Comparison of ENCODE assay signal across 7 mouse cellular contexts in genomic region chr4:133729007-133729406, GRCm38 (mm10). TPM values are rescaled to one million over a fixed set of nuclear protein-coding genes. Genes with fewer than 3 reads are reported as not detected.
DNase-seq lines count a peak whose midpoint lies in the region; ATAC-seq and TF ChIP-seq lines count a peak whose summit lies in the region.

No protein-coding gene starts in this region.

- H3K4me3 ChIP-seq in ES-Bruce4 (ENCODE audit: low read depth, low read length), result no peak overlapping the region
- peak overlapping the region; percentile 29; the same call in 1 of the 2 replicates for H3K4me3 ChIP-seq in heart, embryonic 16.5 days (ENCODE audit: low read length)
- H3K4me3 ChIP-seq in liver, embryonic 15.5 days (replicated peaks), result no peak overlapping the region

- no peaks in the 10 kb centered on the region for H3K27me3 ChIP-seq in ES-Bruce4 (ENCODE audit: control insufficient read depth, insufficient read depth, low read length, poor library complexity, severe bottlenecking)
- no peaks in the 10 kb centered on the region for H3K27me3 ChIP-seq in heart, embryonic 16.5 days (ENCODE audit: control insufficient read depth, insufficient read depth, low read length)
- H3K27me3 ChIP-seq in liver, embryonic 15.5 days, result no peaks in the 10 kb centered on the region

- peaks cover 1% of the 10 kb centered on the region for H3K4me1 ChIP-seq in ES-Bruce4 (ENCODE audit: control insufficient read depth, insufficient read depth, low read length)
- peaks cover 78% of the 10 kb centered on the region for H3K4me1 ChIP-seq in heart, embryonic 16.5 days (ENCODE audit: control insufficient read depth, insufficient read depth, low read length)
- peaks cover 90% of the 10 kb centered on the region for H3K4me1 ChIP-seq in liver, embryonic 15.5 days (replicated peaks)

- H3K4me2 ChIP-seq in heart, embryonic 16.5 days (ENCODE audit: low read depth, low read length), result peak overlapping the region; percentile 61
- peak overlapping the region; percentile 48; the same call in 1 of the 2 replicates for H3K4me2 ChIP-seq in liver, embryonic 15.5 days

- no peak for TF ChIP-seq CTCF in ES-Bruce4 (IDR thresholded peaks at IDR 0.05; ENCODE audit: low read depth, low read length)

- peak overlapping the region; percentile 23; the same call in 1 of the 2 replicates for H3K27ac ChIP-seq in ES-Bruce4 (ENCODE audit: insufficient read depth, low read length)
- H3K27ac ChIP-seq in heart, embryonic 16.5 days (ENCODE audit: low read length), result peak overlapping the region; percentile 87
- peak overlapping the region; percentile 67; the same call in 1 of the 2 replicates for H3K27ac ChIP-seq in liver, embryonic 15.5 days (replicated peaks)

- peak; percentile 62 for DNase-seq in cerebellum, adult 9-10 months
- no peak for DNase-seq in ovary, adult 18-20 months (ENCODE audit: low spot score)
- DNase-seq in frontal cortex, adult 2 months (ENCODE audit: extremely low spot score in 1 of 2, low spot score in 1 of 2), result no peak
- no peak for DNase-seq in spleen, adult 18-20 months

- peaks cover 12% of the 10 kb centered on the region; the same call in 1 of the 2 replicates for H3K36me3 ChIP-seq in ES-Bruce4 (ENCODE audit: control insufficient read depth, insufficient read depth, low read length, poor library complexity, severe bottlenecking)
- no peaks in the 10 kb centered on the region for H3K36me3 ChIP-seq in heart, embryonic 16.5 days (ENCODE audit: control insufficient read depth, insufficient read depth)
- peaks cover 37% of the 10 kb centered on the region for H3K36me3 ChIP-seq in liver, embryonic 15.5 days (replicated peaks)

- no peak overlapping the region for H3K9ac ChIP-seq in ES-Bruce4 (ENCODE audit: low read depth, poor library complexity, severe bottlenecking)
- no peak overlapping the region for H3K9ac ChIP-seq in heart, embryonic 16.5 days (ENCODE audit: low read length)
- no peak overlapping the region for H3K9ac ChIP-seq in liver, embryonic 15.5 days

- no peak for ATAC-seq in heart, embryonic 16.5 days (replicated peaks; ENCODE audit: extremely low read depth, insufficient read depth, low FRiP score)
- ATAC-seq in liver, embryonic 15.5 days (ENCODE audit: insufficient read depth), result no peak

- H3K9me3 ChIP-seq in ES-Bruce4 (replicated peaks; ENCODE audit: control insufficient read depth, insufficient read depth, low read length, poor library complexity, severe bottlenecking), result no peaks in the 10 kb centered on the region
- H3K9me3 ChIP-seq in heart, embryonic 16.5 days (replicated peaks; ENCODE audit: control insufficient read depth, low read length), result no peaks in the 10 kb centered on the region
- H3K9me3 ChIP-seq in liver, embryonic 15.5 days (replicated peaks), result no peaks in the 10 kb centered on the region

- no peak for TF ChIP-seq EP300 in ES-Bruce4 (IDR thresholded peaks at IDR 0.05; ENCODE audit: insufficient read depth, low read depth, low read length)

- TF ChIP-seq POLR2A in ES-Bruce4 (IDR thresholded peaks at IDR 0.05; ENCODE audit: insufficient read depth, low read length), result no peak

- WGBS in heart, embryonic 16.5 days, result 38% methylated on average over 6 of the region's 6 CpGs
- 59% methylated on average over 6 of the region's 6 CpGs for WGBS in liver, embryonic 15.5 days (ENCODE audit: insufficient replicate concordance)

RNA-seq across cellular contexts. Expression of gene Arid1a, which starts 27.6 kb away (rescaled TPM):
- 119 and 123 TPM in 2 replicates for polyA plus RNA-seq in ES-Bruce4 (2011; ENCODE audit: insufficient read depth, insufficient read length, low read depth, missing spikeins)
- 18.8 and 20.0 TPM in 2 replicates for polyA plus RNA-seq in heart, embryonic 16.5 days (2015; fragmentation: Nextera tagmentation; extraction: Ambion mirVana)
- polyA plus RNA-seq in liver, embryonic 15.5 days (2015; fragmentation: Nextera tagmentation; extraction: Ambion mirVana), result 7.6 and 9.3 TPM in 2 replicates
- polyA plus RNA-seq in frontal cortex, adult 2 months (2012; rRNA removed), result 57.0 and 57.7 TPM in 2 replicates

RNA-seq across cellular contexts. Expression of gene Pigv, which starts 56.6 kb away (rescaled TPM):
- polyA plus RNA-seq in ES-Bruce4 (2011; ENCODE audit: insufficient read depth, insufficient read length, low read depth, missing spikeins), result 12.8 and 15.2 TPM in 2 replicates
- polyA plus RNA-seq in heart, embryonic 16.5 days (2015; fragmentation: Nextera tagmentation; extraction: Ambion mirVana), result 13.9 and 16.7 TPM in 2 replicates
- polyA plus RNA-seq in liver, embryonic 15.5 days (2015; fragmentation: Nextera tagmentation; extraction: Ambion mirVana), result 5.5 and 6.3 TPM in 2 replicates
- polyA plus RNA-seq in frontal cortex, adult 2 months (2012; rRNA removed), result 7.5 and 8.2 TPM in 2 replicates

Comparison
In these comparisons a context has a peak if more than half of its experiments do, and no peak if none do; other contexts are left out.
1. H3K27ac ChIP-seq: peak in every context shown above with its lines; median percentile 87 in heart, embryonic 16.5 days; 67 in liver, embryonic 15.5 days; 23 in ES-Bruce4.